Mouse (Mus musculus): ENCODE data around the gene Gm20388. TPM values are rescaled to one million over a fixed set of nuclear protein-coding genes. Genes with fewer than 3 reads are reported as not detected.
A peak's percentile ranks its signal among the peaks of the same experiment; 100 is the strongest.

Gene Gm20388
- polyA plus RNA-seq, 1 experiment from 2014 or later, result not detected

DNA sequence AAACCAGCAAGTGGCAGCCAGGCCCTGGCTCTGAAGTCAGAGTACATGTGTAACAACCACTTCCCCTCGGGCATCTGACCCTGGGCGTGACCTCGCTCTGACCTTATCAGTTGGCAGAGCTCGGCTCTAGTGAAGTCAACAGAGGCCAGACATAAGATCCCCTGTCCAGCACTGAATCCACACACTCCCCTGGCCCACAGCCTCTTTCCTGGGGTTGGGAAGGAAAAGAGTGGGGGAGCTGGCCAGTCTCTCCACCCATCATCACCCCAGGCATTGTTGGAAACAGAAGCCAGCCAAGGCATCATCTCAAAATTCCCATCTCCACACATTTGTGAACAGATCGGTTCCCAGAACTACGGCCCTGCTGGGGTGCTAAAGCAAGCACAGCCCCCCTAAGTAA lies 1507.4 kb downstream of the Gm20388 start:
- H3K36me3 ChIP-seq (replicated peaks; ENCODE audit: control insufficient read depth, insufficient read depth), result no peaks in the 10 kb centered on the region
- ATAC-seq (ENCODE audit: low FRiP score) (no peak), DNase-seq (ENCODE audit: low spot score) (no peak)
- H3K9ac ChIP-seq, result no peak overlapping the region
- 53% methylated on average over 6 of the region's 6 CpGs for WGBS
- no peaks in the 10 kb centered on the region for H3K9me3 ChIP-seq (ENCODE audit: control insufficient read depth, low read length)
- H3K27me3 ChIP-seq (ENCODE audit: control insufficient read depth, insufficient read depth, low read length), result no peaks in the 10 kb centered on the region
- H3K4me2 ChIP-seq (replicated peaks), result no peak overlapping the region
- H3K27ac ChIP-seq, result no peak overlapping the region
- no peaks in the 10 kb centered on the region for H3K4me1 ChIP-seq (replicated peaks; ENCODE audit: control insufficient read depth, insufficient read depth, low read length)
- no peak overlapping the region for H3K4me3 ChIP-seq (replicated peaks; ENCODE audit: low read length)

GRCm38 (mm10) chr8:121419551-121419950 lies 1508.9 kb downstream of the Gm20388 start:
- Histone ChIP-seq H3K4me2 (replicated peaks) (no peak overlapping the region), H3K36me3 (replicated peaks; ENCODE audit: control insufficient read depth, insufficient read depth) (no peaks in the 10 kb centered on the region), H3K9ac (no peak overlapping the region), H3K27ac (no peak overlapping the region), H3K4me1 (replicated peaks; ENCODE audit: control insufficient read depth, insufficient read depth, low read length) (no peaks in the 10 kb centered on the region), H3K27me3 (ENCODE audit: control insufficient read depth, insufficient read depth, low read length) (no peaks in the 10 kb centered on the region), H3K9me3 (ENCODE audit: control insufficient read depth, low read length) (no peaks in the 10 kb centered on the region), H3K4me3 (replicated peaks; ENCODE audit: low read length) (no peak overlapping the region)
- ATAC-seq (ENCODE audit: low FRiP score) (no peak), DNase-seq (ENCODE audit: low spot score) (no peak)
- 94% methylated on average over 2 of the region's 2 CpGs for WGBS

DNA sequence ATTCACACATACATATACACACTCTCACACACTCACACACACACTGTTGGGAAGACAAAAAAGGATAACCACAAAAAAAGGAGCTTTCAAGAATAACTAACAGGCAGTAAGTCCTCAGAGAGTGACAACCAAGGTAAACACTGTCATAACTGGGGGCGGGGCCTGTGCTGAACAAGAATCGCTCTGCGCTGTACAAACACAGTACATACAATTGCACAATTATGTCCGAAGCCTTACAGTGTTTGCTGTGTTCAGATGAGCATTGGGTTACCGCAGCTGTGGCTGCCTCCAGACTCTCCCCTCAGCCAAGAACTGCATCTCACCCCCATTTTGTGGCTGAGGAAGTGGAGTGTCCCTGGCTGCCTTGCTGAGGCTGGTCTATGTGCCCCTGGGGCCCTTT lies 1510.4 kb downstream of the Gm20388 start:
- ATAC-seq (ENCODE audit: low FRiP score) (no peak), DNase-seq (ENCODE audit: low spot score) (no peak)
- Histone ChIP-seq H3K9ac (no peak overlapping the region), H3K9me3 (ENCODE audit: control insufficient read depth, low read length) (no peaks in the 10 kb centered on the region), H3K27ac (no peak overlapping the region), H3K4me3 (replicated peaks; ENCODE audit: low read length) (no peak overlapping the region), H3K27me3 (ENCODE audit: control insufficient read depth, insufficient read depth, low read length) (no peaks in the 10 kb centered on the region), H3K36me3 (replicated peaks; ENCODE audit: control insufficient read depth, insufficient read depth) (no peaks in the 10 kb centered on the region), H3K4me1 (replicated peaks; ENCODE audit: control insufficient read depth, insufficient read depth, low read length) (no peaks in the 10 kb centered on the region), H3K4me2 (replicated peaks) (no peak overlapping the region)
- WGBS, result 92% methylated on average over 5 of the region's 5 CpGs

DNA sequence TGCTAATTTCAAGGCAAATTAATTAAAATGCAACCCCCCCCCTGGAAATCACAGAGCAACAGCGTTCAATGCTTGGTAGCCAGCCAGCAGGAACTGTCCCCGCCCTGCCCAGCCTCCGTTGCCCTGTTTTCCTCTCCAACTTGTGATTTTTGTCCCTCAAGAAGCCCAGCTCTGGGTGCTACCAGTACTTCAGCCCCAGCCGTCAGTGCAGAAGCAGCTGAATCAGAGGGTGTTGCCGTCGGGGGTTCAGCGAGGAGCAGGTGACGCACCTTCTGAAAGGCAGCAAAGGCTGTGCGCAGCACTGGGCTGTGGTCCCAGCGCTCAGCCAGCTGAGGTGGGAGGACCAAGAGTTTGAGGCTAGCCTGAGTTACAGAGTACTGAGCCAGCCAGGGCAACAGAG lies 1513.4 kb downstream of the Gm20388 start:
- Histone ChIP-seq H3K27me3 (ENCODE audit: control insufficient read depth, insufficient read depth, low read length) (no peaks in the 10 kb centered on the region), H3K4me1 (replicated peaks; ENCODE audit: control insufficient read depth, insufficient read depth, low read length) (no peaks in the 10 kb centered on the region), H3K27ac (no peak overlapping the region), H3K4me3 (replicated peaks; ENCODE audit: low read length) (no peak overlapping the region), H3K36me3 (replicated peaks; ENCODE audit: control insufficient read depth, insufficient read depth) (no peaks in the 10 kb centered on the region), H3K4me2 (replicated peaks) (no peak overlapping the region), H3K9me3 (ENCODE audit: control insufficient read depth, low read length) (no peaks in the 10 kb centered on the region), H3K9ac (no peak overlapping the region)
- ATAC-seq (ENCODE audit: low FRiP score), result no peak
- DNase-seq (ENCODE audit: low spot score), result no peak
- WGBS, result 92% methylated on average over 10 of the region's 10 CpGs

DNA sequence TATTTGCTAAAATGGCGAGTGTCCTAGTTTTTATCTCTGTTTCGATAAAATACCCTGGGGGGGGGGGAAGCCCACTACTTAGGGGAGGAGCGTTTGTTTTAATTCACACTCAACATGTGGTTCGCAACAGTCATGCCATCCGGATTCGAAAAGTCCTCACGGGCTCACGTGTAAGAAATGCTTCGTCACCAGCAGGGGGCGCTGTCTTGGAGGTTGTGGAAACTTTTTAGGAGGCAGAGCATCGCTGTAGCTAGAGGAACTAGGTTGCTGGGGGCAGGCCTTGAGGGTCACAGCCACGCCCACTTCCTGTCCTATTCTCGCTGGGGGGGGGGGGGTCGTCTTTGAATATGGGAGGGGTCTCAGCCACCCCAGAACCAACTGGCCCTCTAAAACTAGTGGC lies 1514.0 kb downstream of the Gm20388 start:
- WGBS, result 87% methylated on average over 14 of the region's 14 CpGs
- DNase-seq (ENCODE audit: low spot score), result no peak
- Histone ChIP-seq H3K27ac (no peak overlapping the region), H3K27me3 (ENCODE audit: control insufficient read depth, insufficient read depth, low read length) (no peaks in the 10 kb centered on the region), H3K36me3 (replicated peaks; ENCODE audit: control insufficient read depth, insufficient read depth) (no peaks in the 10 kb centered on the region), H3K4me1 (replicated peaks; ENCODE audit: control insufficient read depth, insufficient read depth, low read length) (no peaks in the 10 kb centered on the region), H3K4me3 (replicated peaks; ENCODE audit: low read length) (no peak overlapping the region), H3K9ac (no peak overlapping the region), H3K4me2 (replicated peaks) (no peak overlapping the region), H3K9me3 (ENCODE audit: control insufficient read depth, low read length) (no peaks in the 10 kb centered on the region)
- no peak for ATAC-seq (ENCODE audit: low FRiP score)

GRCm38 (mm10) chr8:121431499-121431898 lies 1520.9 kb downstream of the Gm20388 start:
- no peaks in the 10 kb centered on the region for H3K9me3 ChIP-seq (ENCODE audit: control insufficient read depth, low read length)

GRCm38 (mm10) chr8:121433466-121433865 lies 1522.8 kb downstream of the Gm20388 start:
- H3K9ac ChIP-seq, result no peak overlapping the region
- WGBS, result 8% methylated on average over 17 of the region's 17 CpGs
- no peak for DNase-seq (ENCODE audit: low spot score)
- ATAC-seq (ENCODE audit: low FRiP score), result no peak
- no peaks in the 10 kb centered on the region for H3K27me3 ChIP-seq (ENCODE audit: control insufficient read depth, insufficient read depth, low read length)
- no peaks in the 10 kb centered on the region for H3K9me3 ChIP-seq (ENCODE audit: control insufficient read depth, low read length)
- H3K4me1 ChIP-seq (replicated peaks; ENCODE audit: control insufficient read depth, insufficient read depth, low read length), result 0 out of 2 replicates have a peak, but pooled peaks cover 5% of the 10 kb centered on the region
- no peaks in the 10 kb centered on the region for H3K36me3 ChIP-seq (replicated peaks; ENCODE audit: control insufficient read depth, insufficient read depth)
- no peak overlapping the region for H3K4me3 ChIP-seq (replicated peaks; ENCODE audit: low read length)
- no peak overlapping the region for H3K27ac ChIP-seq
- H3K4me2 ChIP-seq (replicated peaks), result no peak overlapping the region

More at GRCm38 (mm10) chr8:121431499-121431898, 1520.9 kb downstream of the Gm20388 start:
- Histone ChIP-seq H3K4me1 (replicated peaks; ENCODE audit: control insufficient read depth, insufficient read depth, low read length) (0 out of 2 replicates have a peak, but pooled peaks cover 5% of the 10 kb centered on the region), H3K9ac (no peak overlapping the region), H3K36me3 (replicated peaks; ENCODE audit: control insufficient read depth, insufficient read depth) (no peaks in the 10 kb centered on the region), H3K27me3 (ENCODE audit: control insufficient read depth, insufficient read depth, low read length) (no peaks in the 10 kb centered on the region), H3K4me2 (replicated peaks) (no peak overlapping the region), H3K4me3 (replicated peaks; ENCODE audit: low read length) (no peak overlapping the region), H3K27ac (no peak overlapping the region)
- ATAC-seq (ENCODE audit: low FRiP score) (no peak), DNase-seq (ENCODE audit: low spot score) (no peak)
- 69% methylated on average over 8 of the region's 8 CpGs for WGBS

DNA sequence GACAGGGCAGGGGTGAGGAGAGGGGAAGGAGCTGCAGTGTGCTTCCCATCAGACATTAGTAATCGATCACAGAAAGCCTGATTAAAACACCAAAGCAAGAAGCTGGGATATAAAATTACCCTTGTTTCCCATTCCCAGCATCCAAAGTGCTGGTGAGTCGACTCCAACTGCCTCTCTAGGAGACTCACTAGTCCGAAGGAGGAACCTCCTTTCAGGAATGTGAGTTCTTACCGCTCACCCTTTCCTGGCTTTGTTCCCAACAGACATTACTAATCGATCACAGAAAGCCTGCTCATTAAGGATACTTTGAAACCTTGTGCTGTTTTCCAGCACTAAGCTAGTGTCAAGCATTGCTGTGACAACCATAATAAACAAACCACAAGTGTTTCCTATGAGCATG lies 1526.0 kb downstream of the Gm20388 start:
- Histone ChIP-seq H3K9me3 (ENCODE audit: control insufficient read depth, low read length) (no peaks in the 10 kb centered on the region), H3K4me3 (replicated peaks; ENCODE audit: low read length) (no peak overlapping the region), H3K4me1 (replicated peaks; ENCODE audit: control insufficient read depth, insufficient read depth, low read length) (0 out of 2 replicates have a peak, but pooled peaks cover 5% of the 10 kb centered on the region), H3K36me3 (replicated peaks; ENCODE audit: control insufficient read depth, insufficient read depth) (no peaks in the 10 kb centered on the region), H3K4me2 (replicated peaks) (no peak overlapping the region), H3K27ac (no peak overlapping the region), H3K27me3 (ENCODE audit: control insufficient read depth, insufficient read depth, low read length) (no peaks in the 10 kb centered on the region), H3K9ac (no peak overlapping the region)
- ATAC-seq (ENCODE audit: low FRiP score), result no peak
- 72% methylated on average over 5 of the region's 5 CpGs for WGBS
- peak; percentile 37 for DNase-seq (ENCODE audit: low spot score)

- Histone ChIP-seq H3K36me3 (replicated peaks; ENCODE audit: control insufficient read depth, insufficient read depth) (no peaks in the 10 kb centered on the region), H3K9ac (no peak overlapping the region), H3K4me1 (replicated peaks; ENCODE audit: control insufficient read depth, insufficient read depth, low read length) (0 out of 2 replicates have a peak, but pooled peaks cover 5% of the 10 kb centered on the region), H3K27me3 (ENCODE audit: control insufficient read depth, insufficient read depth, low read length) (no peaks in the 10 kb centered on the region), H3K9me3 (ENCODE audit: control insufficient read depth, low read length) (no peaks in the 10 kb centered on the region), H3K4me3 (replicated peaks; ENCODE audit: low read length) (no peak overlapping the region), H3K27ac (no peak overlapping the region), H3K4me2 (replicated peaks) (no peak overlapping the region)
- DNase-seq (ENCODE audit: low spot score) (no peak), ATAC-seq (ENCODE audit: low FRiP score) (no peak)
- WGBS, result 60% methylated on average over 6 of the region's 6 CpGs
Observed at GRCm38 (mm10) chr8:121437506-121437905, 1526.9 kb downstream of the Gm20388 start.

GRCm38 (mm10) chr8:121438111-121438510 lies 1527.5 kb downstream of the Gm20388 start:
- no peak for DNase-seq (ENCODE audit: low spot score)
- Histone ChIP-seq H3K36me3 (replicated peaks; ENCODE audit: control insufficient read depth, insufficient read depth) (no peaks in the 10 kb centered on the region), H3K4me2 (replicated peaks) (no peak overlapping the region), H3K27ac (no peak overlapping the region), H3K27me3 (ENCODE audit: control insufficient read depth, insufficient read depth, low read length) (no peaks in the 10 kb centered on the region), H3K4me3 (replicated peaks; ENCODE audit: low read length) (no peak overlapping the region), H3K9ac (no peak overlapping the region), H3K4me1 (replicated peaks; ENCODE audit: control insufficient read depth, insufficient read depth, low read length) (0 out of 2 replicates have a peak, but pooled peaks cover 5% of the 10 kb centered on the region), H3K9me3 (ENCODE audit: control insufficient read depth, low read length) (no peaks in the 10 kb centered on the region)
- WGBS, result 13% methylated on average over 6 of the region's 6 CpGs
- ATAC-seq (ENCODE audit: low FRiP score), result no peak
